Mouse (Mus musculus) hindbrain, embryonic 16.5 days (tissue): ENCODE measurements at regions not wholly inside any gene's neighbourhood (a gene's known extent, or its start where the extent isn't known, plus 50 kb on each side); places are given as distances from the start of the nearest gene placed in this dataset.

ENCODE experiments used
- ATAC-seq: fragments of 200-750 bp; cut with Nextera tagmentation; 2 replicates; pipeline ENCODE4 v1.8.0; 2017; ENCODE audit warnings: moderate TSS enrichment, moderate library complexity
- H3K27ac ChIP-seq: fragments of 300-500 bp; sonication (generic); 2 replicates; pipeline ENCODE4 v1.5.1; 2014; ENCODE audit warnings: low read depth, mild to moderate bottlenecking, control low read depth, low read length, moderate library complexity
- H3K27me3 ChIP-seq: fragments of 300-500 bp; sonication (generic); replicated peaks from 2 replicates; pipeline ENCODE4 v1.6.1; 2014; ENCODE audit warnings: low read length; ENCODE audit not compliant: control insufficient read depth, insufficient read depth
- H3K36me3 ChIP-seq: fragments of 300-500 bp; sonication (generic); 2 replicates; pipeline ENCODE4 v1.6.1; 2014; ENCODE audit warnings: mild to moderate bottlenecking, low read length, moderate library complexity, mixed read lengths; ENCODE audit not compliant: control insufficient read depth, insufficient read depth
- H3K4me1 ChIP-seq: fragments of 300-500 bp; sonication (generic); 2 replicates; pipeline ENCODE4 v1.6.1; 2014; ENCODE audit warnings: low read depth, low read length; ENCODE audit not compliant: control insufficient read depth, insufficient read depth
- H3K4me2 ChIP-seq: fragments of 300-500 bp; sonication (generic); 2 replicates; pipeline ENCODE4 v1.6.1; 2014; ENCODE audit warnings: mild to moderate bottlenecking, low read length, control low read depth, moderate library complexity
- H3K4me3 ChIP-seq: fragments of 300-500 bp; sonication (generic); 2 replicates; pipeline ENCODE4 v1.5.1; 2014; ENCODE audit warnings: mild to moderate bottlenecking, low read length, control low read depth, moderate library complexity
- H3K9ac ChIP-seq: fragments of 300-500 bp; sonication (generic); 2 replicates; pipeline ENCODE4 v1.6.1; 2014; ENCODE audit warnings: low read depth, mild to moderate bottlenecking, control low read depth, low read length, moderate library complexity
- H3K9me3 ChIP-seq: fragments of 300-500 bp; sonication (generic); 2 replicates; pipeline ENCODE4 v1.6.1; 2014; ENCODE audit warnings: mild to moderate bottlenecking, low read length, moderate library complexity; ENCODE audit not compliant: control insufficient read depth
- WGBS: fragments of 180-500 bp; shearing (Covaris S2); extraction: QIAGEN DNeasy Blood & Tissue Kit; methylation state at CpG from one replicate; pipeline ENCODE4 v1.1.7; 2014; 5-methylcytosine and 5-hydroxymethylcytosine counted together

- no peaks in the 10 kb centered on the region for H3K9me3 ChIP-seq
- H3K36me3 ChIP-seq, result no peaks in the 10 kb centered on the region
- WGBS, result 61% methylated on average over 5 of the region's 5 CpGs
- H3K27ac ChIP-seq, result no peak overlapping the region
- no peak for ATAC-seq
- no peaks in the 10 kb centered on the region for H3K27me3 ChIP-seq
- no peak overlapping the region for H3K4me2 ChIP-seq
- H3K4me3 ChIP-seq, result no peak overlapping the region
- H3K9ac ChIP-seq, result no peak overlapping the region
- no peaks in the 10 kb centered on the region for H3K4me1 ChIP-seq
Measured at GRCm38 (mm10) chr12:33775563-33776468, 152.4 kb upstream of the Ferd3l start.

- H3K27me3 ChIP-seq, result no peaks in the 10 kb centered on the region
- H3K4me2 ChIP-seq, result no peak overlapping the region
- no peak overlapping the region for H3K9ac ChIP-seq
- ATAC-seq, result no peak
- no peak overlapping the region for H3K27ac ChIP-seq
- H3K4me1 ChIP-seq, result no peaks in the 10 kb centered on the region
- H3K9me3 ChIP-seq, result no peaks in the 10 kb centered on the region
- 28% methylated on average over 4 of the region's 4 CpGs for WGBS
- H3K36me3 ChIP-seq, result no peaks in the 10 kb centered on the region
- no peak overlapping the region for H3K4me3 ChIP-seq
Measured at GRCm38 (mm10) chr12:33778477-33778876, 149.7 kb upstream of the Ferd3l start.

GRCm38 (mm10) chr12:33779898-33780297 is 148.3 kb upstream of the Ferd3l start:
- Histone ChIP-seq H3K36me3 (no peaks in the 10 kb centered on the region), H3K4me1 (no peaks in the 10 kb centered on the region), H3K4me3 (no peak overlapping the region), H3K9me3 (no peaks in the 10 kb centered on the region), H3K27ac (no peak overlapping the region), H3K9ac (no peak overlapping the region), H3K27me3 (no peaks in the 10 kb centered on the region), H3K4me2 (no peak overlapping the region)
- no peak for ATAC-seq
- WGBS, result 72% methylated on average over 2 of the region's 2 CpGs

GRCm38 (mm10) chr12:33804206-33804791 is 123.9 kb upstream of the Ferd3l start:
- Histone ChIP-seq H3K27ac (no peak overlapping the region), H3K9me3 (no peaks in the 10 kb centered on the region), H3K4me1 (no peaks in the 10 kb centered on the region), H3K36me3 (no peaks in the 10 kb centered on the region), H3K4me2 (no peak overlapping the region), H3K4me3 (no peak overlapping the region), H3K27me3 (no peaks in the 10 kb centered on the region), H3K9ac (no peak overlapping the region)
- 84% methylated on average over 10 of the region's 10 CpGs for WGBS
- ATAC-seq, result no peak

GRCm38 (mm10) chr12:33825571-33825970 is 102.7 kb upstream of the Ferd3l start:
- ATAC-seq, result no peak
- H3K4me1 ChIP-seq, result no peaks in the 10 kb centered on the region

GRCm38 (mm10) chr12:33849088-33849487 is 79.1 kb upstream of the Ferd3l start:
- Histone ChIP-seq H3K9me3 (no peaks in the 10 kb centered on the region), H3K4me1 (no peaks in the 10 kb centered on the region), H3K27me3 (no peaks in the 10 kb centered on the region), H3K4me2 (no peak overlapping the region), H3K9ac (no peak overlapping the region), H3K27ac (no peak overlapping the region), H3K36me3 (no peaks in the 10 kb centered on the region), H3K4me3 (no peak overlapping the region)
- ATAC-seq, result no peak

More at GRCm38 (mm10) chr12:33825571-33825970, 102.7 kb upstream of the Ferd3l start:
- no peak overlapping the region for H3K4me3 ChIP-seq
- no peaks in the 10 kb centered on the region for H3K27me3 ChIP-seq
- no peaks in the 10 kb centered on the region for H3K9me3 ChIP-seq
- no peaks in the 10 kb centered on the region for H3K36me3 ChIP-seq
- no peak overlapping the region for H3K27ac ChIP-seq
- H3K9ac ChIP-seq, result no peak overlapping the region
- H3K4me2 ChIP-seq, result no peak overlapping the region

- Histone ChIP-seq H3K4me2 (no peak overlapping the region), H3K9me3 (no peaks in the 10 kb centered on the region), H3K36me3 (no peaks in the 10 kb centered on the region), H3K4me3 (no peak overlapping the region), H3K27ac (no peak overlapping the region), H3K27me3 (no peaks in the 10 kb centered on the region), H3K4me1 (no peaks in the 10 kb centered on the region), H3K9ac (no peak overlapping the region)
- 60% methylated on average over 1 of the region's 1 CpGs for WGBS
- ATAC-seq, result peak; percentile 82; the same call in 1 of the 2 replicates
Measured at GRCm38 (mm10) chr12:33851736-33852135, 76.5 kb upstream of the Ferd3l start.
